Mouse (Mus musculus) left cerebral cortex, postnatal 25 days (tissue): ENCODE measurements around the gene Astn1. TPM values are rescaled to one million over a fixed set of nuclear protein-coding genes. Genes with fewer than 3 reads are reported as not detected.

ENCODE experiments used
- DNase-seq, 2 experiments: peaks; one replicate each; pipeline ENCODE4 v3.0.0; 2022; ENCODE audit warnings: low spot score in 2 of 2, mixed read lengths in 1 of 2
- intact Hi-C: fragments of 180-260 bp; cut with DNase I; formaldehyde crosslinking; loops from one replicate; pipeline ENCODE4 v1.15.1; 2025
- total RNA-seq, 2 experiments: library from RNA; stranded (reverse); gene quantifications; 2 replicates each; pipeline ENCODE4 v1.2.3; 2021

Astn1 gene
- total RNA-seq, 2 experiments from 2014 or later: 187 to 191 TPM

DNA sequence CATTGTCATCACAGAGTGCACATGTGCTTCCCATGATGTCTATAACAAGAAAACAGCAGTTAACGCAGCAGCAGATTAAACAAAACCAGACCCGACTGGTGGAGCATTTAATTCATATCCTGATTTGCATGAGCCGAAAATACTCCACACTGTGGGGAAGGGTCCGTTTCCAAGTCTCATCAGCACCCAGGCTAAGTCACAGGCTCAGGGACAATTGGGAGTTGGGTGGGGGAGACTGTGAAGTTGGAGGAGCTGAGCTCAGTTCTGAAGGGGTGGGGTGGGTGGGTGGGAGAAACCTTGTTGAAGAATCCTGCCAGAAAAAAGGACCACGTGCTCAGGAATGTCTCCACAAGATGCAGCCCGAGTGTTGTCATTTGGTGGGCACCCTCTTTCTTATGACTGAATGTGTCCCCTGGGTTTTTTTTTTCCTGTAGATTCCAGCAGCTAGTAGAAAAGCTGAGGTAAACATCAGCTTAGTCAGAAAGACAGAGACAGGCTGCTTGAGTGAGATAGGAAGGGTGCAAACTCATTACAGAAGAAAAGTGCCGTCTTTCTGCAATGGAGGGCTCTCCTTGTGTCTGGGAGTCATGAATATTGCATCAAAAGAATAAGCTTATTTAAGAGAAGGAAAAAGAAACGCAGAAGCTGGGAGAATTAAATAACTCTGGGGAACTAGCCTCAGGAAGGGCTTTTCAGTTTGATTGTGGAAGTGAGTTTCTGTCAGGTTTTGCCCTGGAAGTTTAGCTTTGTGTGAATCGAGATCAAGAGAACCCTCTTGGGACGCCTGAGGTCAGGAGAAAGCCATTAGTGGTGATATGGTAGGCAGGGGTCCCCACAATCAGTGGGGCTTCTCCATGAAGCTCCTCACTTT lies 44.1 kb downstream of the Astn1 start:
- intact Hi-C loops: loop anchor here (5.0 kb wide), 2 partner anchors 44 to 246 kb away; partner anchors contain the start of gene Astn1
- peak in 1 of 2 experiments; percentile 75 for DNase-seq

DNA sequence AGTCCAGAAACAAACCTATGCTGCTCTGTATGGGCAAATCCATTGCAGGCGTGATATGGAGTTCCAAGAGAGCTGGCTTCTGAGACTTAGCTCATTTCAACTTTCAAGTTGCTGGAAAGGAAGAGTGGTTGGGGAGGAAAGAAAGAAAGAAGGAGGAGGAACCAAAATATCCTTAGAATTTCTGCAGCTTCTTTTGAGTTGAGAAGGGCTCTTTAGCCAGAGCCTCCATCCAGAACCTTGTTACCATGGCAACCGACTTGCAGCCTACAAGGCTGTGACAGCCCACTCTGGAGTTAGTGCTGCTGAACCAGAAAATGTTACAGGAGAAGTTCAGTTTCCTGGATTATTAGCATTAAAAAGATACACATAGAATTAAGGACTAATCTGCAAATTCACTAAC lies 46.1 kb downstream of the Astn1 start:
- peak; percentile 49 to 89 for DNase-seq
- intact Hi-C loops: loop anchor here (2.0 to 5.0 kb wide), 3 partner anchors 46 to 244 kb away; partner anchors contain the start of gene Astn1

- intact Hi-C loops: no loop called here
- peak in 1 of 2 experiments; percentile 28 for DNase-seq
These were observed 49.1 kb downstream of the Astn1 start for GRCm38 (mm10) chr1:158411146-158411545.

GRCm38 (mm10) chr1:158414198-158414597 lies 52.1 kb downstream of the Astn1 start:
- intact Hi-C loops: no loop called here
- DNase-seq: no peak

DNA sequence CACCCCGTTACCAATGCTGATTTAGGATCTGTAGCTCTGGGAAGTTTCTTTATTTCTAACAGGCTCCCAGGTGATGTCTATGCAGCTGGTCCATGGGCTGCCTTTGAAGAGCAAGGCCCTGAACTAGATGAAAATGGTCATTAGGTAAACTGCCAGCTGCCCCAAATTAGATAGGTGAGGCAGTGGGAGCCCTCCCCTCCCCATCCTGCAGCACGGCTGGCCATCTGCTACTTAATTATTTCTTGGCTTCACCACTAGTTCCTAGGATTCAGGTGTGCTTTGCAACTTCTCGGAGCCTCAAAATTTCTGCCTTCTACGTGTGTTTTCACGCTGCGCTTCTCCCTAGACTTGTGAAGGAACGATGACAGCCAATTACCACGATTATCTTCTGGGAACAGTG lies 59.4 kb downstream of the Astn1 start:
- DNase-seq: no peak
- intact Hi-C loops: loop anchor here (5.0 kb wide), 1 partner anchor 91 kb away; no protein-coding TSS in a partner anchor

DNA sequence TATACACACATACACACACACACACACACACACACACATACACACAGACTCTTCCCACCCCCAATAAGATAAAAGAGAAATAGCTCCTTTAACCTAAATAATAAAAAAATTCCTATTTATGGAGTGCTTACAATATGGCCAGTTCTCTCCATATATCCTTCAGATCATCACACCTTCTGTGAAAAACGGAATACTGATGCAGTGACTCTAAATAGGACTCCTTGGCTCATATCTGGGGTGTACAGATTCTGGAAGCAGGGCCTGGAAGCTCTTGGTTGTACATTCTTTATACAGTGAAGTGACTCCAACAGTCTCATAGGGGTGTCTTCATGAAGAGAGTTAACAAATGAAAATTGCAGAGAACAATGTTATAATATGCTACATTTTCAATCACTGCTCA lies 60.7 kb downstream of the Astn1 start:
- intact Hi-C loops: loop anchor here (5.0 kb wide), 1 partner anchor 90 kb away; no protein-coding TSS in a partner anchor
- DNase-seq: peak in 1 of 2 experiments; percentile 77

DNA sequence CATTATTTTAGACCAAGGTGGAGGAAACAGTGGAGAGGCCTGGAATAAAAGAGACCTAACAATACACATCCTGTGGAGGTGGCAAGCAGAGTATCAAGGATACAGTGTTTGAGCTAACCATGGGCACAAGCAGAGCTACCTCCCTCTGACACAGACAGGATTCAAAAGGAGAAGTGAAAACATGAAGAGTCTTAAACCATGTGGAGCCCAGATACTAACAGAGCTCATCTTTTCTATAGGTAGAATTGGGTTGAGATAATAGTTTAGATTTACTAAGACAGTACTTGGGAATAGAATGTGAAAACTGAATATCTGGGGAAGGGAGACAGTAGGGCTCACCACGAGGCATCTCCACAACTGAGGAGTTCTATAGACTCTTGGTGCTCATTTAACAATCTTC lies 84.0 kb downstream of the Astn1 start:
- no peak for DNase-seq
- intact Hi-C loops: no loop called here

DNA sequence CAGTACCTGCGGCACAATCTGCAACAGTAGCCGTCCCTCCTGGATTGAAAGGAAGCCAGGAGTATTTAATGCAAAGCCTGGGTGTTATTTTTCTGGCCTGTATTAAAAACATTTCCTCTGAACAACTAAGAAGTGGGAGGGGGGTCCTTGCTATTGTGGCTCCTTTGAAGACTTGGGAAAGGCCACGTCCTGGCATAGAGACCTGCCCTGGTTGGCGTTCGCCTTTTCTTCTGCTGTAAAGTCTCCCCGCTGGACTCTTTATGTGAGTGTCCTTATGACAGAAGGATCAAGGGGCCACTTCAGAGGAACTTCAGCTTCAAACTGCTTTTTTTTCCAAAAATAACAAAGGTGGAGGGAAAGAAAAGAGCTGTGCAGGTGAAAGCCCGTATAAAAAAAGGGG lies 85.9 kb downstream of the Astn1 start:
- intact Hi-C loops: no loop called here
- DNase-seq: no peak

- DNase-seq: no peak
- intact Hi-C loops: no loop called here
These were observed 90.6 kb downstream of the Astn1 start for GRCm38 (mm10) chr1:158452675-158453074.

DNA sequence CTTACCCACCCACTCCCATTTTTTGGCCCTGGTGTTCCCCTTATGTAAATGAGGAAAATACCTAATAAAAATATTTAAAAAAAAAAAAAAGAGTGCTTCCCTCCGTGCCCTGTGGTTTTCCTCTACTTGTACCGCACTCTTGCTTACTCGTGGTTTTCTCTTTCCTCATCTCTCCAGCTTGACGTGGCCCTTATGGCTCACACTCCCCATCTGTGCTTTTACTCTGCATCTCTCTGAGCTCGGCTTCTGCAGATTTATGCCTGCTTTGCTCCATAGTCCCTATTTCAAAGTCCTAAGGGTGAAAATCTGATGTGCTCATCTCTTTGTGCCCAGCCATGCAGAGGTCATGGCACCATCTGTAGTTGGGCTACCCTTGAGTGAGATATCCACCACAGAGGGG lies 91.5 kb downstream of the Astn1 start:
- intact Hi-C loops: no loop called here
- peak in 1 of 2 experiments; percentile 54 for DNase-seq

DNA sequence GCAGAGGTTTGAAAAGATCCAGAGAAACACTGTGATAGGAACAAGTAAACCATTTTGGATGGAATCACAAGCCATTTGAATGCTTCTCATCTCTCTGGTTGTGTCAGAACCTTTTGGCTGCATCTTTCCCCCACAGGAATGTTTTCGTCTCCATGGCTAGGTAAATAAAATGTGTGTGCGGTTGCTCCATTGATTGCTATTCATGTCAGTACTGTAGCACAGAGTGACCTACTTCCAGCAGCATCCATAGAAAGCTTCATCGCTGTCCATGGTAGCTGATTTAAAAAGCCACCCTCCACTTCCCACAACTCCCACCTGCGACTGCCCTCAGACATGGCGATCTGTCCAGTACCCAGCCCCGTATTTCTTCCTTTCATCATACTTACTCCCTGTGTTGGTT lies 101.9 kb downstream of the Astn1 start:
- DNase-seq: peak; percentile 34 to 45
- intact Hi-C loops: no loop called here

GRCm38 (mm10) chr1:158465286-158465685 lies 103.2 kb downstream of the Astn1 start:
- intact Hi-C loops: no loop called here
- DNase-seq: no peak

DNA sequence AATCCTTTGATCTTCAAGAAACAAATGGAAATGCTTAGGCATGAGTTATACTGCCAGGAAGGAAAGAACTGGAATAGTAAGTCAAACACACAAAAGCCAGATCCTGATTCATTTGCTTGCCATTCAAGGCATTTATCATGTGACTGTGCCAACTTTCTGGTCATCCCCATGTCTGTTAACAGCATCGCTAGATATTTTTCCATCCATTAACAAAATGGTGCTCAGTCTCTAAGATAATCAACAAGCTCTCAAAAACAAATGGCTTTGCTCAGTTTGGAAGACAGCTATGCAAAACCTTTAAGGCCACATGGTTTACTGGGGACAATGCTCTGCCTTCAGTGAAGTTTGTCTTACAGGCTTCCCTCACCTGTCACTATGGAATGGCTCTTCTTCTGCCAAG lies 115.8 kb downstream of the Astn1 start:
- intact Hi-C loops: no loop called here
- no peak for DNase-seq

DNA sequence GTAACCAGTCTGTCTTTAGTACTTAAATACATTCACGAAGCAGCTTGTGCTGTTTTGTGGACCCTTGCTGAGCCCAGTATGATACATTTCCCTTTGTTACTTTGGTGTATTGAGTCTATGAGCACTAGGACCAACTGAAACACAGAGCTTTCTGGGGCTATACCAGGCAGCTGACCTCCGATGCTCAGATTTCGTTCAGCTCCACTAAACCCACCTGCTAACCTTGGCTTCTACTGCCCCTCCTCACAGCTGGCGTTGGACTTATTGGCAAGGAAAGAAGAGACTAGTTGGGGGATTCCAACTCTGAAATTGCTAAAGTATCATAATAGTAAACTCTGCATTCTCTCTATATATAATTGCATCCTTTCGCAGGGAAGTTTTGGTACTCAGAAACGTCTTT lies 118.2 kb downstream of the Astn1 start:
- no peak for DNase-seq
- intact Hi-C loops: no loop called here

DNA sequence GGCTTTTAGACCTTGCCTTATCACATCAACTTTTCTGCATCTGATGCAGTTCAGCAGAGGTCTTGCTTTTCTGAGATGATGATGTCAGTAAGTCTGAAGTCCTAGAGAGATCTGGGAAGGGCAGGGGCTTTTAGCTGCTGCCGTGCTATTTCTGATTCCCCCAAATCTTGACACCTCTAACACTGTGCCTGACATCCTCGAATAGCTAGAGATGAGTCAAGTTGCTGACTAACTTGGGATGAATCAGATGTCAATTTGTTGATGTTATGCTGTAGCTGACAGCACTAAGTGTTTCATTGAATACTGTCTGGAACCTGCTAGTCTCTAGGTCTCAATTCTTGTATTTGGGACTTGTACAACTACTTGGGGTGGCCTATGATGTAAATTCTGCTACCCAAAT lies 121.7 kb downstream of the Astn1 start:
- DNase-seq: peak in 1 of 2 experiments; percentile 31
- intact Hi-C loops: no loop called here

DNA sequence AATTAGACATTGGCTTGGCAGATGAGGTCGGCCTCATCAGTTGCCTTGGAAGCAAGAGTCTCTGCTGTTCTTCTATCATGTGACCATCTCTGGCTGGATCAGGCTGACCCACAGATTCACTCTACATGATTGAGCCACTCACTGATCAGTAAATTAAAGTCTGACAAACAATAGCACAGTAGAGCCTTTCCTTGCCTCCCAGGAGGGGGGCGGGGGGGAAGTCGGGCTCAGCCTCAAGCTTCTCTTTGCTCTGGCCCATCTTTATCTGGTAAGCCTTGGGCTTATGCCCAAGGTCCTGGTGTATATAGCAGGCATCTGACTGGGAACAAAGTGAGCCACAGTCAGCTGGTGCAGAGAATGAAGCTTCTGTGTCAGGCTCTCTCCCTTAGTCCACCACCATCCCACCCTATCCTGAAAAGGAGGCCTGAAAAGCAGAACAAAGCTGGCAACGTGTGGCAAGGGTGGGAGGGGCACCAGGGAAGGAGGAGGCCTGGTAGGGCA lies 127.5 kb downstream of the Astn1 start:
- intact Hi-C loops: no loop called here
- DNase-seq: no peak

DNA sequence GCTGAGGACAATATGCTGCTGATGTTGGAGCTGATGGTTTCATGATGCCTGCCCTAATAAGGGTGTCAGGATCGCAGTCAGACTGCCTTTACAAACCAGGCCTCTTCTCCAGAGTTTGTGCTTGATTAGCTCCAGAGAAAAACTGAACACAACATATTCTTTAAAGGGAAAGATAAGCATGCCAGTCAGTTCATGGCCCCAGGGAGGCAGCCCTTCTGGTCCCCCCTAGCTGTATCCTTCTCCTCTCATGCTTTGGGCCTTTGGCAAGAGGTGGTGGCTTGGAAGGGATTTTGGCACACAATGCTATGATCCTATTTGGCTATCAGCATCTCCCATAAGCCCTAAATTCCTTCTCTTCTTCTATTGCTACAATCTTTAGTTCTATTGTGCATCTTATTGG lies 128.1 kb downstream of the Astn1 start:
- no peak for DNase-seq
- intact Hi-C loops: no loop called here

DNA sequence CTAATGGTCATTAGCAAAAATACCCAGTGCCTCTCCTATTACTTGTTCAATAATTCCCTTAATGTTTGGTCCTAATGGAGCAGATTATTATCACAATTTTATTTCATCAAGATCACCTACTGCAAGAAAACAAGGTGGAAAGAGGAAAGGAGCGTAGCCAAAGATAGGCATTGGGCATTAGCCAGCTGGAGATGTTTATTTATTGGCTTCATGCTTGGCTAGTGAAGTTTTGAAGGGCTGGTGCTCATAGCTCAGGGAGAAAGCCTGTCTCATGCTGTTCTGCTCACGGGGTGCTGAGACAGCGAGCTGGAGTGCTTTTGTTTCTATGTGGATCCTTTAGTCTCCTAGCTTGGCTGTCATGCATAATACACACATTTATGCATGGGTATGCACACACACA lies 131.2 kb downstream of the Astn1 start:
- DNase-seq: no peak
- intact Hi-C loops: no loop called here

GRCm38 (mm10) chr1:158500140-158500539 lies 138.1 kb downstream of the Astn1 start:
- intact Hi-C loops: no loop called here
- no peak for DNase-seq

DNA sequence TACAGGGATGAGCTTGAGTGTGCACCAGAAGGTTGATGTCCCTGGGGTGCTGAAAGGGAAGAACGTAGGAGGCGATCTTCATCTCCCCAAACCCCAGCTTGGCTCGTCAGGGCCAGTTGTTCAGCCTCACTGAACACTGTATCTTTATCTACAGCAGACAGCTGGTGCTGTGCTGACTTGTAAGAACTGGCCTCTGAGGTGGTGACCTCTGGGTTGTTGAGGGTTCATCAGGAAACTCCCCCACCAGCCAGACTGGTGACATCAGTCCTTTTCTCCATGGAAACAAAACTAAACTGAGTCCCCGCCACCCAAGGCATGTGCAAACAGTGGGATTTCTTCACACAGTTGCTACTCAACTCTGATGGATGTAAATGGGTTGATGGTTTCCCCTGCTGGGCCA lies 138.9 kb downstream of the Astn1 start:
- no peak for DNase-seq
- intact Hi-C loops: no loop called here

- intact Hi-C loops: no loop called here
These were observed 145.5 kb downstream of the Astn1 start for GRCm38 (mm10) chr1:158507610-158508009.

More at GRCm38 (mm10) chr1:158507610-158508009, 145.5 kb downstream of the Astn1 start:
- DNase-seq: peak in 1 of 2 experiments; percentile 50
